Mouse (Mus musculus) E14TG2a.4 (cell line): ENCODE data around the gene Dock10.

ENCODE experiments used
- CTCF ChIP-seq: conservative IDR thresholded peaks from 2 replicates; pipeline ENCODE4 v1.5.1; 2014; ENCODE audit warnings: low read length
- POU5F1 ChIP-seq: IDR thresholded peaks from 2 replicates; pipeline ENCODE4 v1.6.1; 2014; ENCODE audit warnings: low read length, borderline replicate concordance

DNA sequence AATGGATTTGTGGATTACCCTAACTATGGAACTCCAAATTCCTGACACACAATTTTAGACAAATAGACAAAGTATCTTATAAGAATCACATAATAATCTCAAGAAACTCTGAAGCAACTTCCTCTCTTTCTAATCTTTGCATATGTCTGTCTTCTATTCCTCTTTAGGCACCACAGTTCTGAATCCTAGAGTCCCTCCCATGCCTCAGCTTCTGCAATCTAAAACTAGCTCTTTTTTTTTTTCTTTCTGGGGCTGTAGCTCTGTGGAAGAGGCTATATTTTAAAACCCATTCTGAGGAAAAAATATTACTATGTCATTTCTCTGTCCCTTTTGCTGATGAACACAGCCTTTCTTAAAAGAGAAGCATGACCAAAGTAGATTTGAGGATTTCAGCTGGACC is 92.6 kb downstream of the Dock10 start:
- no peak for TF ChIP-seq CTCF
- no peak for TF ChIP-seq POU5F1
